Mouse (Mus musculus) right cerebral cortex, adult 2 months (tissue): ENCODE results near the gene Crabp2.
A peak's percentile ranks its signal among the peaks of the same experiment; 100 is the strongest.

Source experiments
- DNase-seq, 2 experiments: peaks; one replicate each; pipeline ENCODE4 v3.0.0; 2021 to 2022; ENCODE audit warnings: low spot score in 2 of 2

The Crabp2 gene

DNA sequence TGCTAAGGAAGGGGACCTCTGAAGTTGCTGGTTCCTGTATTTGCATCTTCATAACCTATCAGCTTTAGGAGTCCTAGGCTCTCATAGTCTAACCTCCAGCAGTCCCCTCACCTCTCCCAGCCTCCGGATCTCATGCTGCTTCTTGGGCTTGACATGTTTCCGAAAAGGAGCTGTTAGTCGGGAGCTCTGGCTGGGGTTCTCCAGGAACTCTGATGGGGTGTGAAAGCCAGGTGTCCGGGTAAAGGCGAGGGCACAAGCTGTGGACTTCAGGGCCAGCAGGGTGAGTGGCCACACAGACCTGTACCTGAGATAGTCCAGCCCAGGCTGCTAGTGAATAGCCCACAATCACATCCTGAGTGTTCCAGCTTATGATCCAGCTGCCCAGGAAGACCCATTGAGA lies 21.0 kb upstream of the Crabp2 start:
- no peak for DNase-seq

DNA sequence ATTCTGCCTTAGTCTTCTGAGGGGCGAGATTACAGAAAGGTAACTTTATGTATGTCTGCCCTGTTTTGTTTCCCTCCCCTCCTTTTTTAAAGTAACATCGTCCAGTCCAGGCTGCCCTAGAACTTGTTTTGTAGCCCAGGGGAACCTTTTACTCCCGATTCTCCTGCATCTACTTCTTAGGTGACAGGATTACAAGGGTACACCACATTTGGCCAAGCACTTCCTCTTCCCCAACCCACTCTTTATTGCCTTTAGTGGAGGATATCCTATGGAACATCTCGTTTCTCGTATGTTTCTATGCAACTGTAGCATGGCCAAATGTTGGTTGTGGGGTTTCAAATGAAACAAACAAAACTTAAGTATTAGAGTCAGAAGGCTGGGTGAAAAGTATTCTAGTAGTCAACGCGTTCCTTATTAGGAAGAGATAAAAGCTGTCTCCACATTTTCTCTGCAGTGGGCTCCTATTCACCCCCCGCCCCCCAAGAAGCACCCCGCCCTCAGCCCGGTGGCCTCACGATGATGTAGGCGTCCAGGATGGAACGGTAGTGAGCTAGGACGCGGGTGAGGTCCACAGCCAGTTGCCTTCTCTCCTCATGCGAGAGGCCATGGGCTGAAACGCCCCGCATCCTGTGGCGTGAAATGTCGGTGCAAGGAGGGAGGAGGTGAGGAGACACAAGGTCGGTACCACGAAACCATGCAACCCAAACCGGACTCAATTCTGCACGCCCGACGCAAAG lies 19.0 kb upstream of the Crabp2 start:
- DNase-seq = no peak

DNA sequence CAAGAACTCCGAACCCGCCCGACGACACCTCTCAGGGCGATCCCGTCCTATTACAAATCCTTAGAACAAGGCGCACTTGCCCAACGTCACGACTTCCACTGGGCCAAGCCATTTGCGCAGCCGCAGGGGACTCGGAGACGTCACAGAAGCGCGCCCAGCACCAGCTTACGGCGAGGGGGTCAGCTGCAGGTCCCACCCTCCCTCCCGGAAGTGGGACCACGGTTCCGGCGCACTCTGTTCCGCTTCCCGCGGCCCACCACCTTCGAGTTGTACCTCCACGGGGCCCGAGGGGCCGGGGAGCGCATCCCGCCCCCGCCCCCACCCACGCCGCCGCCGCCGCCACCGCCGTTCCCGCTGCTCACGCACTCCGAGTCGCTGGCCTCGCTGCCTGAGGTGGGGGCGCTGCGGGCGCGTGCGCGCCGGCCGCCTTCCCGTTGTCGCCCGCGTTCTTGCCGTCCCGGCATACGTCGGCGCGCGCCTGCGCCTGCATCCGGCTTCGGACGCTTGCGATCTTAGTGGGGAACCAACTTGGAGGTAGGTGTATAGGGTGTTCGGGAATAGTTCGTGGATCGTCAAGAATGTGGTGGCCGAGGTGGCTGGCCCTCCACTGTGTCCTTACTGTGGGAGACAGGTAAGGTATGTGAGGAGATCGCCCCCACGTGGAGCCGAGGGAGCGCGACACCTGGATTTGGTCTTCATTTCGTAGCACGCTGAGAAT lies 18.2 kb upstream of the Crabp2 start, which contains the start of the genes Isg20l2 and Rrnad1:
TSS of gene Isg20l2 (plus strand) at position 237 of the 718 bp plus-strand sequence.
TSS of gene Rrnad1 (minus strand) at position 640 of the 718 bp plus-strand sequence.
- DNase-seq = peak; percentile 98 to 99

DNA sequence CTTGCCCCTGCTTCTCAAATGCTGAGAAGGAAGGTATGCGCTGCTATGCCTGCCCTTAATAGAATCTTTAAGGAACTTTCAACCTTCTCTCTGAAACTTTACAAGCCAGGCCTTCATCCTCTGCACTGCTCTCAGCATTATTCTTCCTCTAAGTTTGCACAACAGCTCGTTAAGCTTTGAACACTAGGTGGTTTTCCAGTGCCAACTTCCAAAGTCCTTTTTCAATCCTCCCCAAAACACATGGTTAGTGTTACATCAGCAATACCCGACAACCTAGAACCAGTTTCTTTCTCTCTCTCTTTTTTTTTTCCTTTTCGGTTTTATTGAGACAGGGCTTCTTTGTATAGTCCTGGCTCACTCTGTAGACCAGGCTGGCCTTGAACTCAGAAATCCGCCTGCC lies 14.4 kb upstream of the Crabp2 start:
- DNase-seq = no peak

DNA sequence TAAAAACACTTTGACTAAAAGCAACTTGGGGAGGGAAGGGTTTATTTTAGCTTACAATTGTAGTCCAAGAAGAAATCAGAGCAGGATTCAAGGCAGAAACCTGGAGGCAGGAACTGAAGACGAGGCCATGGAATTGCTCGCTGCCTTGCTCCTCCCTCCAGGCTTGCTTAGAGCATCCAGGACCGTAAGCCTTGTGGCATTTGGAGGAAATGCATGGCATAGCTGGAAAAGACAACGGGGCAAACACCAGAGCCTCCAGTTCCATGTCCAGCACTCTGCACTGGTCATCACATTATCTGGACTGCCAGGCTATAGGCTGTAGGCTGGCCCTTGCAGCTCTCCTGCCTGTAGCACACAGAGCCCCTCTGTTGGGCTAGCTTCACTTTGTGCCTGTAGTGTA lies 14.0 kb upstream of the Crabp2 start:
- DNase-seq = no peak

DNA sequence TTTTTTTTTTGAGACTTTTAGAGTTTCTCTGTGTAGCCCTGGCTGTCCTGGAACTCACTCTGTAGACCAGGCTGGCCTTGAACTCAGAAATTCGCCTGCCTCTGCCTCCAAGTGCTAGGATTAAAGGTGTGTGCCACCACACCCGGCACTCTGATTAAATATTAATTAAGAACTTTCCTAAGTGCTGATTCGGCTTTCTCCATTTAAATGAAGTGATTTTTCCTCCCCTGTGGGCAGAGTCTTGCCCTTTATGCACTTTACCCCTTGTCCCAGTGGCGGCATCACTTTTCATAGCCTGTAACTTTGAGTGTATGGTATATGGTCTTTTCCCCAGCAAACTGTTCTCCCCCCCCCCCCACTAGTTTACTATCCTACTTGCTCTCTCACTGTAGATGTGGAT lies 13.3 kb upstream of the Crabp2 start:
- DNase-seq = no peak

DNA sequence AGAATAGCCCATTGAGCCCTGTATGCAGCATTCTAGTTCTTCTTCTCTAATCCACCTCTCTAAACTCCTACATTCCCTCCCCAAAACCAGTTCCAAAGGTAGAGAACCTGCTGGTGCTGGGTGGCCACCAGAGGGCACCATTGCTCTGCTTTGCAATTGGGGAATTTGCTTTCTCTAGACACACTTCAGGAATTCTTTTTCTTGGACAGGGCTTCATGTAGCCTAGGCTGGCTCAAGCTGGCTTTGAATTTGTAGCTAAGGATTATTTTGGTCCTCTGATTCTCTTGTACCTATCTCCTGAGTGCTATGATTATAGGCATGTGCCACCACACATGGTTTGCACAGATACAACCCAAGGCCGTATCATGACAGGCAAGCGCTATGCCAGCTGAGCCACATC lies 12.7 kb upstream of the Crabp2 start:
- DNase-seq = peak; percentile 77 to 89

DNA sequence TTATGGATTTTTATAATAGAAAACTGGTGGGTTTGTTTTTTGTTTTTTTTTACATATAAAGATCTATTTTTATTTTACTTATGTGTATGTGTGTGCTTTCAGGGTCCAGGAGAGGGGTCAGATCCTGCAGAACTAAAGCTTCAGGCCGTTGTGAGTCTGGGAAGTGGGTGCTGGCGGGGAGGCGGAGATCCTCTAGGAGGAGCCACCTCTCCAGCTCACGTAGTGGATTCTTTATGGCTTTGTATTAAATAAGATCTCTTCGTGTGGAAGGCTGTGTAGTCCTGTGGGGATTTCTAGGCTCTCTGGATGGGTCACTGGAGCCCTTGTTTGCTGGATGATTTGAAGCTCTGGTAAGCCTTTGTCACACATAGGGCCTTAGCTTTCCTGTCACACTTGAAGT lies 7.9 kb upstream of the Crabp2 start:
- no peak for DNase-seq

DNA sequence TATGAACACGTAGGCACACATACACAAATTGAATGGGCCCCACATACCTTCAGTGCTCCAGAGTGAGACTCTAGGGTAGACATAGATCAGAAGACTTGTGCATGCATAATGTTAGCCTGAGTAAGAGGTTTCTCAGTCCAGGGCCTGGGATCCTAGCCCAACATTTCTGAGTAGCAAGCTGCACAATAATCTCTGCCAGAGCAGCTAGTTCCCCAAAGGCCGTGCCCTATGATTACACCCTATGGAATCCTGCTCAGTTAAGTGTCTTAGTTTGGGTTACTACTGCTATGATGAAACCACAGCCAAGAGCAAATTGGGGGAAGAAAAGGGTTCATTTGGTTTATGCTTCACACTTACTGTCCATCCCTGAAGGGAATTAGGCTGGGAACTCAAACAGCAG lies 6.0 kb upstream of the Crabp2 start:
- DNase-seq = no peak

DNA sequence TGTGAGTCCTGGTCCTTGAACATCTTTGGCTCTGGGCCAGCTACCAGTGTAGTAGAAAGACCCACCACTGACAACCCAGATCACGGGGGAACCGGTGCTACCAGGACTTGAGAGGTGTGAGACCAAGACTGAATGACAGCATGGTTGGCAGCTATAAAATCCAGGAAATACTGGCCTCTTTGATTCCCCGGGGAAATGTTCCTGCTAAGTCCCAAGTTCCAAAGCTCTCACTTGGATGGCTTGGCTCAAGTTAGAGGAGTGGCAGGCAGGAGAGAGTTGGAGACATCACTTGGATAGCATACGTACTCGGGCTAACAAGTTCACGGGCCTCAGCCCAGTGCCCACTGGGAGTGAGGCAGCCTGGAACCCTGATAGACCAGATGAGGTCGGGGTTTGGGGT lies 4.9 kb upstream of the Crabp2 start:
- no peak for DNase-seq

DNA sequence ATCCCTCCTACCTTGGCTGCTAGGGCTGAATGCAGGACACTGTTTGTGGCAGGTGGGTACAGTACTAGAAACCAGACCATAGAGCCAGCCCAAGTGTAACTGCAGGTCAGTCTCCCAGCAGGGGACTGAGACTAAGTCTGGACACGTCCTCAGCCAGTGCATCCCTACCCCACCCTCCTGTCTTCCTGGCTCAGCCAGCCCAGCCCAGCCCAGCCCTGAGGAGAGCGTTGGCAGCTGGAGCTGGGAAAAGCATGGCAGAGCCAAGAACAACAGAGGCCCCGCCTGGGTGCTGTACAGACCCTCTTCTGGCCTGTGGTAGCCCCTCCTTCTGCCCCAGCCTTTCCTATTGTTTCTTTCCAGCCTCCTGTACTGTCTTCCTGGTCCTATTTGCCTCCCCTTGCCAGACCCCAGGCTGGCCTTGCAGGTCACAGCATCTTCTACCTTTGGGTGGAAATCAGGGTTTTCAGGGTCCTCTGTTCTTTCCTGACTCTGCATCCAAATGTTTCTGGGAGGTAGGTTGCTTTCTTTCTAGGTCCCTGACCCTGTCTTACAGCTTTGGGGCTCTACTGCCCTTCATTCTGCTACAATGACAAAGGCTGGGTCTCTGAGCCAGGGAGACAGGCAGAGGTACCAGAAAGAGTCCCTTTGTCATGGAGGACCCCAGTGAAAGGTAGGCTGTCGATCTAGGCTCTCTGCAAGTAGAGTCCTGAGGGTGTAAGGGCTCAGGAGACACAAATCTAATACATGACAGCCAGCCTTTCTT lies 3.4 kb upstream of the Crabp2 start:
- DNase-seq = no peak

DNA sequence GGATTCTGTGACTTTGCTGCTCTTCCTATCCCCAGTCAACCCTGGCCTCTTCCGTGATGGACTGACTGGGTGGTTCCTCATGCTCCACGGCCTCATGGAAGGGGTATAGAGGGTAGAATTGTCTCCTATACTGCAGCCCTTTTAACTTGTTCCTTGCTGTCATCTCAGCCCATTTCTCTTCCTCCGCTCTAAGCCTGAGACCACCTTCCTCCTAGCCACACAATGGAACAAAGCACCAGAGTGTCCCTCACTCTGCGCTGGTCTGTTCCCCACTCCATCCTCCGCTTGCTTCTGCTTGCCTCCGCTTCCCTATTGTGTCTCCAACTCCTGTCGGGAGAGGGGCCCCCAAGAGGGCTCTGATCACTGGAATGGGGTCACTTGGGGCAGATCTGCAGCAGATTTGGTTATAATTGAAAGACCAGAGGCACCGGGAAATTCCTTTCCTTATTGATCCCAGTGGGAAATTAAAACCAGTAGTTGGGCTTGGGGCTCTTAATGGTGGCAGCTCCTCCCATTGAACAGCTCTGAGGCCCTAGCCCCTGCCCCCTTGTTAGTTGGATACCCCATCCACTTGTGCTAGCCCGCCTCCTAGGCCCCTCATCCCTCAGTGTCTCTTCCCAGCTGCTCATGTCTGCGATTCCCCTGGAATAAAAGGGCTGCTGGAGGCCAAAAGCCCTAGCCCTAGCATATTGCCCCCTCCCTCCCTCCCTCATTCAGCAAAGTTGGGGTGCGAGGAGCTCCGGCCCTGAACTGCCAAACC lies 2.5 kb upstream of the Crabp2 start:
- DNase-seq = no peak

DNA sequence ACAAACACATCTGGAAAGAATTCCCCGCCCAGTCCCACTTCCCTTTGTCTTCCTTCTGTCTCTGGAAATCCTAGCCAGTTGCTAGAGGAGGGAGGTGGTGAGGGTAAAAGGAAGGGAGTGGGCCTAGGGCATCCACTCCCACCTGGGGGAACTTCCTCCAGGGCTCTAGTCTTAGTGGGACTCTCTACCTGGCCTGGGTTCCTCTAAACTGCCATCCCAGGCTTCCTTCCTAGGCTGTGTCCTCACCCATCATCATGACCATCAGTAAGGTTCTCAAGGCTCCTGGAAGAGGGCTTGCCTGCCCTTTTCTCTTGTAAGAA lies 2.0 kb upstream of the Crabp2 start:
- no peak for DNase-seq

DNA sequence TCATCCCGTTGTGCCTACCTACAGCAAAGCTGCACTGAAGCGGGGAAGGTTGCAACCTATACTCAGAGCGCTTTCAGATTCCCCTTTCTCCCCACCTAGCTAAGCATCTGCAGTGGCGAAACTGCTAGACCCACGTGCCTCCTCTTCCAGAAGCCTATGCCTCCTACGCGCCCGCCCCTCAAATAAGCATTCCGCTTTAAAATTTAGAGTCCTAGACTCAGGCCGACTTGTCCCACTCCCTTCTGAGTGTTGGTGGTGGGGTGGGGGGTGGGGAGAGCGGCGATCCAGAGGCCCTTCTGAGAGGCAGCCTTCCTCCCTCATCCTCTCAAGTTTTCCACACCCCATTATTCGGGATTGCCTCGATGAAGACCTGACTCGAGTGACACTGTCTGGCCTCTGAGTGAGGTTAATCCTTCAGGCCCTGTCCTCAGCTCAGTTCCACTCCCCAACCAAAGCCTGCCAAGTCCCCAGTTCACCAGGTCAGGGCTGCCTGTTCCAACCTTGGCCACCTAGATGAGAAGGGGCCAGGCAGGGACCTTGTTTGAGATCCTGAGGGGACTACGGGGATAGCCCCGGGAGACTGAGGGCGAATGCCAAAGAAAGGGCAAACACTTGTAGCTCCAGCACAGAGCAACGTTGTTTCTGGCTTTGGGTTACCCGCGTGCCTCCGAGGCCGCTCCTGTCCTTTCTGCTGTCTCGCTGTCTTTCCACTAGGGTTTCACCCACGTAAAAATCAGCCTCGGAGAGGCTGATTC lies 1.2 kb upstream of the Crabp2 start:
- no peak for DNase-seq

DNA sequence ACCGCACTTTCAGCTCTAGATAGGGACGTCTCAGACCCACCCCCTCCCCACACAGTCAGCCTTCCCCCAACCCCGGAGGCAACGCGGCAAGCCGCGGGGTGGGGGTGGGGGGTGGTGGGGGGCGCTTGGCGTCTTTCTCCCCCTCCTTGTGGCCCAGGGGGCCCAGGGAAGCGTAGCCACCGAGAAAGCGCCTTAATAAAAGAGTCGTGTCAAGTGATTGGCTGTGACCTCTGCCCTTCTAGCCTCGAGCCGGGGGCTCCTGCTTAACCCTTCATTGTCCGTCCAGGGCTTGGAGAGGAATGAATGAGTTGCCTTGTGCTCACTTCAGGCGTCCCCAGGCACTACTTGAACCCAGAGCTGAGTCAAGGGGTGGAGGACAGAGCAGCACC lies 661 bp upstream of the Crabp2 start:
- DNase-seq = no peak

DNA sequence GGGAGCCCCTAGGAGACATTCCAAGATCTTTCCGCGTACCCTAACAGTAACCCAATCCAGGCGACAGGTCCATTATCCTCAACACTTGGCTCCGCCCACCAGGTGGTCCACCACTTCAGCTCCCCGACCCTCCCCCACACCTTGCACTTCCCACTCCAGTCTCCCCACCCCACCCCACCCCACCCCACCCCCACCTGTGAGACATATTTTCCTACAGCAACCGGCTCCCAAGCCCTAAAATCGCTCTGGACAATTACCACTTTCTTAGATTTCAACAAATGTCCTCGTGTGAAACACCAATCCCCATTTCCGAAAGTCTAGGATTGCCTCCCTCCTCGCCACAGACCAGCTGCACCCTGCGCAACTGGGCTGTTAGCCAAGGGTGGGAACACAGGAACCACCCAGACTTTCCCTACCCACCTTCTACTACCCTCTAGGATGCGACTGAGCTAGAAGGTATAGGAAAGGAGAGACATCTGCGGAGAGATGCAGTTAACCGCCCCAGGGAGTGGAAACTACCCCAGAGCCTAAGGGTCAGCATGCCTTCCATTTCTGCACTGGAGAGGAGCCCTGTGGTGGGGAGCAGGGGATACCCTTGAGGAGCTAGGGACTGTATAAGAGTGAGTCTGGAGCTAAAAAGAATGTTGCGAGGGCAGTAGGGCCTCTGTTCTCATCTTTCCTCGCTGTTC lies 944 bp downstream of the Crabp2 start:
- no peak for DNase-seq

DNA sequence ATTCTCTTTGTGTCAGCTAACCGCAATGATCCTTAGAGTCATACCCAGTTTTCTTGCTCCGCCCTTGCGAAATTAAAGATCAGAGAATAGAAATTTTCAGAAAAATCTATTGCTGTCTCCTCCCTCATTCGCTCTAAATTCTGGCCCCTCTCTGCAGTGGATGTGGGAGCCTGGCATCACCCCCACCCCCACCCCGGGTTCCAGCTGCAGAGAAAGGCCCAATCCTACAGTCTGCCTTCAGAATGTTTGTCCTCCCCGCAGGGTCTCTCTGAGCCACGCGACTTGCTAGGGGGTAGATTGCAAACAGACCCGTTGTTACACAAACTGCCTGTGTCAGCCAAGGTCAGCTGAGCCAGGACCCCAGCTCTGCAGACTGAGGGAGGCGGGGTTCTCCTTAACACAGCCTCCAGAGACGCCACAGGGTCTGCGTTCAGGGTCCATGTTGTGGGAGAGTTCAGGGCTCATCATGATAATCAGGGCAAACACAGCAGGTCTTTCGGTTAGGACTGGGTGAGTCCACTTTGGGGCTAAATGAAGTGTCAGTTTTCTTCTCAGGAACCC lies 1.6 kb downstream of the Crabp2 start:
- no peak for DNase-seq

DNA sequence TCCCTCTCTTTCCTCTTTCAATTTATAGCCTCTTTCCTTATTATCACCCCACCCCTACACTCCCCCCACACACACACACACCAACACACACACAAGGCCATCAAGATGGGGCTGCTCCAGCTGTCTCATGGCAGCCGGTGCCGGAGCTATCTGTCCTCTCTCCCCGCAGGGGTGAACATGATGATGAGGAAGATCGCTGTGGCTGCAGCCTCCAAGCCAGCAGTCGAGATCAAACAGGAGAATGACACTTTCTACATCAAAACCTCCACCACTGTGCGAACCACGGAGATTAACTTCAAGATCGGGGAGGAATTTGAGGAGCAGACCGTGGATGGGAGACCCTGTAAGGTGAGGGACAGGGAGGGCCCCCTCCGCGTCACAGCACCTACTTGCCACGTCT lies 3.5 kb downstream of the Crabp2 start:
- DNase-seq = no peak

DNA sequence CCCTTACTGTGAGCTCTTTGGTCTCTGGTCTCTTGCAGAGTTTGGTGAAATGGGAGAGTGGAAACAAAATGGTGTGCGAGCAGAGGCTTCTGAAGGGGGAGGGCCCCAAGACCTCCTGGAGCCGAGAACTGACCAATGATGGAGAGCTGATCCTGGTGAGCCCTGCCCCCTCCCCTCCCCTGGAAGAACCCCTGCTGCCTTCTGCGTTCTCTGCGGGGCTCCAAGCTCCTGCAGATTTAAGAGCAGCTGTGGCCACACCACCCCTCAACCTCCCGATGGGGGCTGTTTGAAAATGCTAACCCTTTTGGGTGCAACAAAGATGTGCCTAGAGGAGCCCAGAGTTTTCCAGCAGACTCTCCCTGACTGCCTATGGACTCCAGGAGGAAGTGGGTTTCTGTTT lies 4.0 kb downstream of the Crabp2 start:
- no peak for DNase-seq

DNA sequence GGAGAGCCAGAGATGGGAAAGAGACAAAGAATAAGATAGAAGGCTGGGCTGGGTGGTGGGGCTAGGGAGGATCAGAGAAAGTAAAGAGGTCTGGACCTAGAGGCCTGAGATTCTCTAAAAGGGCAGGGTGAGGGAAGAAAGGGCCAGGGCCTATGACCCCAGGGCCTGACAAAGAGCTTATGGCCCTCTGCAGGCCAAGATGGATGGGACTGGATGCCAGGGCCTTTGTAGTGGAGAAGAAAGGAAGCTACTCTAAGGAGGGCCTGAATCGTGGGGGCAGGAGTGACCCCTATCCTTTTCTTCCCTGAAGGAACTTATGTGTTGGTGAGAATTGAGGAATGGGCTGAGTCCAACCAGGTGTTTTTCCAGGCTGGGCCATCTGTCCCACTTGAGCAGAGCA lies 9.6 kb downstream of the Crabp2 start:
- DNase-seq = no peak
